Mouse (Mus musculus) mouse trophoblast stem cell (cell line): ENCODE results near the gene Ube2j1.

Experiments used
- in situ Hi-C, 2 experiments: fragments of 300-500 bp; cut with MseI, MboI; formaldehyde crosslinking; loops; 2 replicates in 1 of 2; 3 replicates in 1 of 2; pipeline ENCODE4 v1.15.1; 2025

The Ube2j1 gene

GRCm38 (mm10) chr4:33012484-33012883, 18.7 kb upstream of the Ube2j1 start:
- in situ Hi-C loops, result no loop called here

- in situ Hi-C loops, result no loop called here
Measured at GRCm38 (mm10) chr4:33018361-33018999, 12.7 kb upstream of the Ube2j1 start.

- in situ Hi-C loops, result no loop called here
Measured at GRCm38 (mm10) chr4:33024420-33024819, 6.8 kb upstream of the Ube2j1 start.

GRCm38 (mm10) chr4:33029104-33029503, 2.1 kb upstream of the Ube2j1 start:
- in situ Hi-C loops, result no loop called here

GRCm38 (mm10) chr4:33030264-33031194, 687 bp upstream of the Ube2j1 start:
- in situ Hi-C loops, result no loop called here

GRCm38 (mm10) chr4:33032045-33032444, 829 bp downstream of the Ube2j1 start:
- in situ Hi-C loops, result no loop called here

- in situ Hi-C loops, result no loop called here
Measured at GRCm38 (mm10) chr4:33033515-33033914, 2.3 kb downstream of the Ube2j1 start.

GRCm38 (mm10) chr4:33039826-33040225, 8.6 kb downstream of the Ube2j1 start:
- in situ Hi-C loops, result no loop called here

GRCm38 (mm10) chr4:33049601-33050000, 18.4 kb downstream of the Ube2j1 start:
- in situ Hi-C loops, result no loop called here

- in situ Hi-C loops, result no loop called here
Measured at GRCm38 (mm10) chr4:33052055-33052454, 20.8 kb downstream of the Ube2j1 start.

- in situ Hi-C loops, result no loop called here
Measured at GRCm38 (mm10) chr4:33052650-33053049, 21.4 kb downstream of the Ube2j1 start.

GRCm38 (mm10) chr4:33054426-33054825, 23.2 kb downstream of the Ube2j1 start:
- in situ Hi-C loops, result no loop called here

GRCm38 (mm10) chr4:33056317-33056716, 25.1 kb downstream of the Ube2j1 start:
- in situ Hi-C loops, result no loop called here

- in situ Hi-C loops, result no loop called here
Measured at GRCm38 (mm10) chr4:33057890-33058687, 26.9 kb downstream of the Ube2j1 start.

- in situ Hi-C loops, result no loop called here
Measured at GRCm38 (mm10) chr4:33061158-33061557, 29.9 kb downstream of the Ube2j1 start.

GRCm38 (mm10) chr4:33062981-33063380, 31.8 kb downstream of the Ube2j1 start, which contains the start of gene Gabrr2:
Gabrr2 (plus strand) TSS chr4:33062999.
- in situ Hi-C loops, result no loop called here

- in situ Hi-C loops, result no loop called here
Measured at GRCm38 (mm10) chr4:33064986-33065385, 33.8 kb downstream of the Ube2j1 start.

- in situ Hi-C loops, result no loop called here
Measured at GRCm38 (mm10) chr4:33066223-33066960, 35.2 kb downstream of the Ube2j1 start.

GRCm38 (mm10) chr4:33067331-33067730, 36.1 kb downstream of the Ube2j1 start:
- in situ Hi-C loops, result no loop called here

- in situ Hi-C loops, result no loop called here
Measured at GRCm38 (mm10) chr4:33067826-33068225, 36.6 kb downstream of the Ube2j1 start.

- in situ Hi-C loops, result no loop called here
Measured at GRCm38 (mm10) chr4:33068894-33069293, 37.7 kb downstream of the Ube2j1 start.
